Mouse (Mus musculus) liver, postnatal 0 days (tissue): ENCODE data around the gene Vps35l.

Source experiments
- CTCF ChIP-seq: sonication (generic); IDR thresholded peaks from 2 replicates; pipeline ENCODE4 v1.5.1; 2016; ENCODE audit warnings: antibody characterized with exemption, low read depth
- EP300 ChIP-seq: IDR thresholded peaks from 2 replicates; pipeline ENCODE4 v1.6.1; 2016; ENCODE audit warnings: antibody characterized with exemption, low read depth, mild to moderate bottlenecking

GRCm38 (mm10) chr7:118763939-118764338 lies 23.9 kb downstream of the Vps35l start:
- TF ChIP-seq CTCF (no peak), EP300 (no peak)
